ENCODE assay signal across 9 mouse cellular contexts in genomic region chr12:99306536-99307204, GRCm38 (mm10).
DNase-seq lines count a peak whose midpoint lies in the region; ATAC-seq and TF ChIP-seq lines count a peak whose summit lies in the region.
"Had no signal": no experiment of that assay in that cellular context is flagged by ENCODE, and none has a peak within 500 bp of the region (broad histone marks: within the 10 kb centered on the region; RNA-seq: fewer than 3 reads in every experiment).

No protein-coding gene starts in this region.

- peak overlapping the region; percentile 38 for H3K4me2 ChIP-seq in heart, postnatal 0 days (ENCODE audit: low read depth, low read length)
- no peak overlapping the region for H3K4me2 ChIP-seq in stomach, embryonic 15.5 days
- H3K4me2 ChIP-seq in stomach, postnatal 0 days (replicated peaks; ENCODE audit: low read depth) = no peak overlapping the region
- no peak overlapping the region for H3K4me2 ChIP-seq in hindbrain, embryonic 12.5 days (replicated peaks)

- no peaks in the 10 kb centered on the region for H3K9me3 ChIP-seq in heart, postnatal 0 days (replicated peaks; ENCODE audit: control insufficient read depth, low read length)
- no peaks in the 10 kb centered on the region for H3K9me3 ChIP-seq in stomach, embryonic 15.5 days
- no peaks in the 10 kb centered on the region for H3K9me3 ChIP-seq in stomach, postnatal 0 days (ENCODE audit: control insufficient read depth, low read length)
- no peaks in the 10 kb centered on the region for H3K9me3 ChIP-seq in hindbrain, embryonic 12.5 days (replicated peaks)

- 31% methylated on average over 6 of the region's 6 CpGs for WGBS in heart, postnatal 0 days
- whole genome bisulfite sequencing in stomach, embryonic 15.5 days = 53% methylated on average over 6 of the region's 6 CpGs
- 62% methylated on average over 6 of the region's 6 CpGs for WGBS in stomach, postnatal 0 days
- 55% methylated on average over 6 of the region's 6 CpGs for whole genome bisulfite sequencing in hindbrain, embryonic 12.5 days

- TF ChIP-seq CTCF in heart, postnatal 0 days (IDR thresholded peaks at IDR 0.05; ENCODE audit: low read depth) = no peak
- no peak for TF ChIP-seq CTCF in stomach, postnatal 0 days (IDR thresholded peaks at IDR 0.05; ENCODE audit: low read depth)

- no peaks in the 10 kb centered on the region for H3K36me3 ChIP-seq in heart, postnatal 0 days (replicated peaks; ENCODE audit: control insufficient read depth, insufficient read depth, low read length)
- no peaks in the 10 kb centered on the region for H3K36me3 ChIP-seq in stomach, embryonic 15.5 days
- H3K36me3 ChIP-seq in stomach, postnatal 0 days (ENCODE audit: control insufficient read depth, insufficient read depth, low read length) = no peaks in the 10 kb centered on the region
- no peaks in the 10 kb centered on the region for H3K36me3 ChIP-seq in hindbrain, embryonic 12.5 days

- no peak for TF ChIP-seq EP300 in heart, postnatal 0 days (IDR thresholded peaks at IDR 0.05; ENCODE audit: low read depth)
- no peak for TF ChIP-seq EP300 in stomach, postnatal 0 days (optimal IDR thresholded peaks at IDR 0.05)

- H3K4me3 ChIP-seq in heart, postnatal 0 days (ENCODE audit: low read depth, low read length) = no peak overlapping the region
- H3K4me3 ChIP-seq in stomach, embryonic 15.5 days (replicated peaks) = no peak overlapping the region
- H3K4me3 ChIP-seq in stomach, postnatal 0 days (ENCODE audit: low read depth, low read length) = no peak overlapping the region
- H3K4me3 ChIP-seq in hindbrain, embryonic 12.5 days = no peak overlapping the region

- intact Hi-C loops in heart, postnatal 10 days (cut with DNase I) = no loop called here

- H3K27me3 ChIP-seq in heart, postnatal 0 days (ENCODE audit: control insufficient read depth, insufficient read depth, low read length) = no peaks in the 10 kb centered on the region
- no peaks in the 10 kb centered on the region for H3K27me3 ChIP-seq in stomach, embryonic 15.5 days (replicated peaks)
- no peaks in the 10 kb centered on the region for H3K27me3 ChIP-seq in stomach, postnatal 0 days (ENCODE audit: control insufficient read depth, insufficient read depth, low read length)
- no peaks in the 10 kb centered on the region for H3K27me3 ChIP-seq in hindbrain, embryonic 12.5 days

- peak overlapping the region; percentile 38; the same call in 1 of the 2 replicates for H3K9ac ChIP-seq in heart, postnatal 0 days (replicated peaks; ENCODE audit: low read depth, low read length)
- no peak overlapping the region for H3K9ac ChIP-seq in stomach, embryonic 15.5 days
- H3K9ac ChIP-seq in stomach, postnatal 0 days (ENCODE audit: low read length) = no peak overlapping the region
- H3K9ac ChIP-seq in hindbrain, embryonic 12.5 days = no peak overlapping the region

- peaks cover 12% of the 10 kb centered on the region for H3K4me1 ChIP-seq in heart, postnatal 0 days (ENCODE audit: control insufficient read depth, insufficient read depth)
- H3K4me1 ChIP-seq in stomach, embryonic 15.5 days = peaks cover 11% of the 10 kb centered on the region
- H3K4me1 ChIP-seq in stomach, postnatal 0 days (replicated peaks; ENCODE audit: control insufficient read depth, insufficient read depth) = no peaks in the 10 kb centered on the region; the same call in 1 of the 2 replicates
- H3K4me1 ChIP-seq in hindbrain, embryonic 12.5 days = peaks cover 69% of the 10 kb centered on the region

- no peak; the same call in 1 of the 2 replicates for ATAC-seq in heart, postnatal 0 days (ENCODE audit: insufficient read depth, low read depth)
- ATAC-seq in stomach, embryonic 15.5 days (ENCODE audit: insufficient read depth, low FRiP score, low read depth) = no peak
- no peak for ATAC-seq in stomach, postnatal 0 days (ENCODE audit: low FRiP score, low TSS enrichment)
- ATAC-seq in hindbrain, embryonic 12.5 days (ENCODE audit: low FRiP score) = no peak

- peak overlapping the region; percentile 72 for H3K27ac ChIP-seq in heart, postnatal 0 days (ENCODE audit: low read depth)
- peak overlapping the region; percentile 16; the same call in 1 of the 2 replicates for H3K27ac ChIP-seq in stomach, embryonic 15.5 days
- no peak overlapping the region for H3K27ac ChIP-seq in stomach, postnatal 0 days (replicated peaks)
- peak overlapping the region; percentile 64 for H3K27ac ChIP-seq in hindbrain, embryonic 12.5 days

- DNase-seq in heart, postnatal 0 days (ENCODE audit: low spot score) = no peak
- DNase-seq in heart, postnatal 10 days = no peak
- no peak for DNase-seq in stomach, postnatal 0 days (ENCODE audit: low spot score)
- DNase-seq in MN1 (ENCODE audit: low spot score) = no peak
- no peak for DNase-seq in ovary, postnatal 14 days (ENCODE audit: low spot score)
- no peak for DNase-seq in spleen, adult 12 weeks (ENCODE audit: low spot score)
- DNase-seq: adrenal gland, postnatal 14 days had no signal
